Mouse (Mus musculus): ENCODE results near the gene Bap1. TPM values are rescaled to one million over a fixed set of nuclear protein-coding genes. Genes with fewer than 3 reads are reported as not detected.

Gene Bap1
- polyA plus RNA-seq, 1 experiment, result 42.2 TPM

DNA sequence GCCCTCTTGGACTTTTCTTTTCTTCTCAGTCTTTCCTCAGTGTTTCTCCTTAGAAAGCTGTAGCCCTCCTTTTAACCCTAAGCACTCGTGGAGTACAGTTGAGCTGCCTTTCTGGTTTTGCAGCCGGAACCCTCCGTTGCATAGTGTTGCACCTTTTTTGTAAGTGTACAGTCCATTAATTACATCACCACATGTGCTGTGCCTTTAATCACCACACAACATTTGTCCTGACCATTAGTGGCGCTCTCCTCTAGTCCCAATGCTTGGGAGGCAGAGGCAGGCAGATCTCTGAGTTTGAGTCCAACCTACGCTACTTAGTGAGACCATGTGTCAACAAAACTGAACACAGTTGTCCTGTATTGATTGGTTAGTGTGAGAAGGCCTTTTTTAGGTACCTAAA is 841 bp downstream of the Bap1 start:
- Histone ChIP-seq H3K9ac (ENCODE audit: low read depth, poor library complexity, severe bottlenecking) (peak overlapping the region; percentile 90), H3K27ac (ENCODE audit: insufficient read depth, low read length) (no peak overlapping the region), H3K27me3 (ENCODE audit: control insufficient read depth, insufficient read depth, low read length, poor library complexity, severe bottlenecking) (no peaks in the 10 kb centered on the region), H3K4me1 (ENCODE audit: control insufficient read depth, insufficient read depth, low read length) (no peaks in the 10 kb centered on the region), H3K9me3 (replicated peaks; ENCODE audit: control insufficient read depth, insufficient read depth, low read length, poor library complexity, severe bottlenecking) (no peaks in the 10 kb centered on the region), H3K4me3 (ENCODE audit: low read depth, low read length) (peak overlapping the region; percentile 91), H3K36me3 (ENCODE audit: control insufficient read depth, insufficient read depth, low read length, poor library complexity, severe bottlenecking) (peaks cover 42% of the 10 kb centered on the region)
- no peak for TF ChIP-seq POLR2A (IDR thresholded peaks at IDR 0.05; ENCODE audit: insufficient read depth, low read length)

DNA sequence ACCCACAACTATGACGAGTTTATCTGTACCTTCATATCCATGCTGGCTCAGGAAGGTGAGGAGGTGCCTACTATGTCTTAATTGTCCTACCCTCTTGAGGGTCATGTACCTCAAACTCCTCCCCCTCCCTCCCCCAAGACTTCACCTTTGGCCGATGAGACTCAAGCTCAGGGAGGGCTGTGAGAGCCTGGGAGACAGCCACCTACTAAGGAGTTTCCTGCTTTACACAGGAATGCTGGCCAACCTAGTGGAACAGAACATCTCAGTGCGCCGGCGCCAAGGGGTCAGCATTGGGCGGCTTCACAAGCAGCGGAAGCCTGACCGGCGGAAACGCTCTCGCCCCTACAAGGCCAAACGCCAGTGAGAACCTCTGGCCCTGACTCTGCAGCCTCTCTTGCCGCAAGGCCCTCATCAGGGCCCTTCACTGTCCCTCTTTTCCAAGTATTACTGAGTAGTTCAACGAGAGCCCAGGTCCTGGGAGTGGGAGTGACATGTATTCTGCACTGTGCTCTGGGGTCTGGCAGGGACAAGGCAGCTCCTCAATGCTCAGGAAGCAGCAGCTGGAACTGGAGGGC is 7.3 kb downstream of the Bap1 start:
- Histone ChIP-seq H3K36me3 (ENCODE audit: control insufficient read depth, insufficient read depth, low read length, poor library complexity, severe bottlenecking) (peaks cover 60% of the 10 kb centered on the region), H3K9me3 (replicated peaks; ENCODE audit: control insufficient read depth, insufficient read depth, low read length, poor library complexity, severe bottlenecking) (no peaks in the 10 kb centered on the region), H3K27ac (ENCODE audit: insufficient read depth, low read length) (no peak overlapping the region), H3K27me3 (ENCODE audit: control insufficient read depth, insufficient read depth, low read length, poor library complexity, severe bottlenecking) (no peaks in the 10 kb centered on the region), H3K4me1 (ENCODE audit: control insufficient read depth, insufficient read depth, low read length) (no peaks in the 10 kb centered on the region), H3K9ac (ENCODE audit: low read depth, poor library complexity, severe bottlenecking) (no peak overlapping the region), H3K4me3 (ENCODE audit: low read depth, low read length) (no peak overlapping the region)
- TF ChIP-seq CTCF (IDR thresholded peaks at IDR 0.05; ENCODE audit: low read depth, low read length) (no peak), EP300 (IDR thresholded peaks at IDR 0.05; ENCODE audit: insufficient read depth, low read depth, low read length) (no peak), POLR2A (IDR thresholded peaks at IDR 0.05; ENCODE audit: insufficient read depth, low read length) (no peak)

- no peaks in the 10 kb centered on the region for H3K27me3 ChIP-seq (ENCODE audit: control insufficient read depth, insufficient read depth, low read length, poor library complexity, severe bottlenecking)
- H3K9me3 ChIP-seq (replicated peaks; ENCODE audit: control insufficient read depth, insufficient read depth, low read length, poor library complexity, severe bottlenecking), result no peaks in the 10 kb centered on the region
- no peak overlapping the region for H3K27ac ChIP-seq (ENCODE audit: insufficient read depth, low read length)
- H3K36me3 ChIP-seq (ENCODE audit: control insufficient read depth, insufficient read depth, low read length, poor library complexity, severe bottlenecking), result peaks cover 42% of the 10 kb centered on the region
- no peaks in the 10 kb centered on the region for H3K4me1 ChIP-seq (ENCODE audit: control insufficient read depth, insufficient read depth, low read length)
- no peak overlapping the region for H3K4me3 ChIP-seq (ENCODE audit: low read depth, low read length)
- TF ChIP-seq EP300 (IDR thresholded peaks at IDR 0.05; ENCODE audit: insufficient read depth, low read depth, low read length) (no peak), POLR2A (IDR thresholded peaks at IDR 0.05; ENCODE audit: insufficient read depth, low read length) (no peak), CTCF (IDR thresholded peaks at IDR 0.05; ENCODE audit: low read depth, low read length) (no peak)
- H3K9ac ChIP-seq (ENCODE audit: low read depth, poor library complexity, severe bottlenecking), result no peak overlapping the region
Measured at GRCm38 (mm10) chr14:31260374-31260773, 9.1 kb downstream of the Bap1 start.

GRCm38 (mm10) chr14:31260932-31261331 is 9.7 kb downstream of the Bap1 start:
- Histone ChIP-seq H3K9me3 (replicated peaks; ENCODE audit: control insufficient read depth, insufficient read depth, low read length, poor library complexity, severe bottlenecking) (no peaks in the 10 kb centered on the region), H3K4me3 (ENCODE audit: low read depth, low read length) (no peak overlapping the region), H3K27ac (ENCODE audit: insufficient read depth, low read length) (no peak overlapping the region), H3K4me1 (ENCODE audit: control insufficient read depth, insufficient read depth, low read length) (no peaks in the 10 kb centered on the region), H3K27me3 (ENCODE audit: control insufficient read depth, insufficient read depth, low read length, poor library complexity, severe bottlenecking) (no peaks in the 10 kb centered on the region), H3K36me3 (ENCODE audit: control insufficient read depth, insufficient read depth, low read length, poor library complexity, severe bottlenecking) (peaks cover 37% of the 10 kb centered on the region), H3K9ac (ENCODE audit: low read depth, poor library complexity, severe bottlenecking) (no peak overlapping the region)
- TF ChIP-seq CTCF (IDR thresholded peaks at IDR 0.05; ENCODE audit: low read depth, low read length), result no peak
- no peak for TF ChIP-seq EP300 (IDR thresholded peaks at IDR 0.05; ENCODE audit: insufficient read depth, low read depth, low read length)
- TF ChIP-seq POLR2A (IDR thresholded peaks at IDR 0.05; ENCODE audit: insufficient read depth, low read length), result no peak

- Histone ChIP-seq H3K4me1 (ENCODE audit: control insufficient read depth, insufficient read depth, low read length) (no peaks in the 10 kb centered on the region), H3K27me3 (ENCODE audit: control insufficient read depth, insufficient read depth, low read length, poor library complexity, severe bottlenecking) (no peaks in the 10 kb centered on the region), H3K27ac (ENCODE audit: insufficient read depth, low read length) (no peak overlapping the region), H3K9me3 (replicated peaks; ENCODE audit: control insufficient read depth, insufficient read depth, low read length, poor library complexity, severe bottlenecking) (no peaks in the 10 kb centered on the region), H3K9ac (ENCODE audit: low read depth, poor library complexity, severe bottlenecking) (no peak overlapping the region), H3K36me3 (ENCODE audit: control insufficient read depth, insufficient read depth, low read length, poor library complexity, severe bottlenecking) (no peaks in the 10 kb centered on the region), H3K4me3 (ENCODE audit: low read depth, low read length) (no peak overlapping the region)
- no peak for TF ChIP-seq EP300 (IDR thresholded peaks at IDR 0.05; ENCODE audit: insufficient read depth, low read depth, low read length)
- TF ChIP-seq CTCF (IDR thresholded peaks at IDR 0.05; ENCODE audit: low read depth, low read length), result no peak
- TF ChIP-seq POLR2A (IDR thresholded peaks at IDR 0.05; ENCODE audit: insufficient read depth, low read length), result no peak
Measured at GRCm38 (mm10) chr14:31267649-31268048, 16.4 kb downstream of the Bap1 start.

- H3K27ac ChIP-seq (ENCODE audit: insufficient read depth, low read length), result no peak overlapping the region
- H3K9ac ChIP-seq (ENCODE audit: low read depth, poor library complexity, severe bottlenecking), result no peak overlapping the region
- no peak overlapping the region for H3K4me3 ChIP-seq (ENCODE audit: low read depth, low read length)
Measured at GRCm38 (mm10) chr14:31268301-31269001, 17.2 kb downstream of the Bap1 start.

More at GRCm38 (mm10) chr14:31268301-31269001, 17.2 kb downstream of the Bap1 start:
- no peaks in the 10 kb centered on the region for H3K36me3 ChIP-seq (ENCODE audit: control insufficient read depth, insufficient read depth, low read length, poor library complexity, severe bottlenecking)
- TF ChIP-seq EP300 (IDR thresholded peaks at IDR 0.05; ENCODE audit: insufficient read depth, low read depth, low read length) (no peak), CTCF (IDR thresholded peaks at IDR 0.05; ENCODE audit: low read depth, low read length) (no peak), POLR2A (IDR thresholded peaks at IDR 0.05; ENCODE audit: insufficient read depth, low read length) (no peak)
- no peaks in the 10 kb centered on the region for H3K4me1 ChIP-seq (ENCODE audit: control insufficient read depth, insufficient read depth, low read length)
- H3K9me3 ChIP-seq (replicated peaks; ENCODE audit: control insufficient read depth, insufficient read depth, low read length, poor library complexity, severe bottlenecking), result no peaks in the 10 kb centered on the region
- no peaks in the 10 kb centered on the region for H3K27me3 ChIP-seq (ENCODE audit: control insufficient read depth, insufficient read depth, low read length, poor library complexity, severe bottlenecking)

All from ES-Bruce4 (cell line).